Mouse (Mus musculus): ENCODE measurements around the gene Ifit3. TPM values are rescaled to one million over a fixed set of nuclear protein-coding genes. Genes with fewer than 3 reads are reported as not detected.

Ifit3 gene
- polyA plus RNA-seq, 1 experiment, result 3.0 TPM

- no peaks in the 10 kb centered on the region for H3K4me1 ChIP-seq (ENCODE audit: control insufficient read depth, insufficient read depth, low read length)
- no peak overlapping the region for H3K27ac ChIP-seq (ENCODE audit: insufficient read depth, low read length)
- H3K36me3 ChIP-seq (ENCODE audit: control insufficient read depth, insufficient read depth, low read length, poor library complexity, severe bottlenecking), result no peaks in the 10 kb centered on the region
- H3K9me3 ChIP-seq (replicated peaks; ENCODE audit: control insufficient read depth, insufficient read depth, low read length, poor library complexity, severe bottlenecking), result no peaks in the 10 kb centered on the region
- H3K4me3 ChIP-seq (ENCODE audit: low read depth, low read length), result no peak overlapping the region
- no peak for TF ChIP-seq EP300 (IDR thresholded peaks at IDR 0.05; ENCODE audit: insufficient read depth, low read depth, low read length)
- no peak for TF ChIP-seq POLR2A (IDR thresholded peaks at IDR 0.05; ENCODE audit: insufficient read depth, low read length)
- no peak for TF ChIP-seq CTCF (IDR thresholded peaks at IDR 0.05; ENCODE audit: low read depth, low read length)
- H3K9ac ChIP-seq (ENCODE audit: low read depth, poor library complexity, severe bottlenecking), result no peak overlapping the region
- H3K27me3 ChIP-seq (ENCODE audit: control insufficient read depth, insufficient read depth, low read length, poor library complexity, severe bottlenecking), result no peaks in the 10 kb centered on the region; the same call in 1 of the 2 replicates
Observed at GRCm38 (mm10) chr19:34551981-34552380, 31.4 kb upstream of the Ifit3 start.

GRCm38 (mm10) chr19:34553021-34553420 is 30.3 kb upstream of the Ifit3 start:
- Histone ChIP-seq H3K4me1 (ENCODE audit: control insufficient read depth, insufficient read depth, low read length) (no peaks in the 10 kb centered on the region), H3K9ac (ENCODE audit: low read depth, poor library complexity, severe bottlenecking) (no peak overlapping the region), H3K27me3 (ENCODE audit: control insufficient read depth, insufficient read depth, low read length, poor library complexity, severe bottlenecking) (no peaks in the 10 kb centered on the region; the same call in 1 of the 2 replicates), H3K27ac (ENCODE audit: insufficient read depth, low read length) (no peak overlapping the region), H3K4me3 (ENCODE audit: low read depth, low read length) (no peak overlapping the region), H3K36me3 (ENCODE audit: control insufficient read depth, insufficient read depth, low read length, poor library complexity, severe bottlenecking) (no peaks in the 10 kb centered on the region), H3K9me3 (replicated peaks; ENCODE audit: control insufficient read depth, insufficient read depth, low read length, poor library complexity, severe bottlenecking) (no peaks in the 10 kb centered on the region)
- no peak for TF ChIP-seq EP300 (IDR thresholded peaks at IDR 0.05; ENCODE audit: insufficient read depth, low read depth, low read length)
- no peak for TF ChIP-seq POLR2A (IDR thresholded peaks at IDR 0.05; ENCODE audit: insufficient read depth, low read length)
- TF ChIP-seq CTCF (IDR thresholded peaks at IDR 0.05; ENCODE audit: low read depth, low read length), result no peak

- H3K9me3 ChIP-seq (replicated peaks; ENCODE audit: control insufficient read depth, insufficient read depth, low read length, poor library complexity, severe bottlenecking), result no peaks in the 10 kb centered on the region
- H3K4me1 ChIP-seq (ENCODE audit: control insufficient read depth, insufficient read depth, low read length), result no peaks in the 10 kb centered on the region
- no peak overlapping the region for H3K27ac ChIP-seq (ENCODE audit: insufficient read depth, low read length)
- H3K27me3 ChIP-seq (ENCODE audit: control insufficient read depth, insufficient read depth, low read length, poor library complexity, severe bottlenecking), result no peaks in the 10 kb centered on the region; the same call in 1 of the 2 replicates
- no peak overlapping the region for H3K4me3 ChIP-seq (ENCODE audit: low read depth, low read length)
- TF ChIP-seq EP300 (IDR thresholded peaks at IDR 0.05; ENCODE audit: insufficient read depth, low read depth, low read length), result no peak
- TF ChIP-seq POLR2A (IDR thresholded peaks at IDR 0.05; ENCODE audit: insufficient read depth, low read length), result no peak
- no peak for TF ChIP-seq CTCF (IDR thresholded peaks at IDR 0.05; ENCODE audit: low read depth, low read length)
- no peak overlapping the region for H3K9ac ChIP-seq (ENCODE audit: low read depth, poor library complexity, severe bottlenecking)
- H3K36me3 ChIP-seq (ENCODE audit: control insufficient read depth, insufficient read depth, low read length, poor library complexity, severe bottlenecking), result no peaks in the 10 kb centered on the region
Observed at GRCm38 (mm10) chr19:34553522-34553921, 29.8 kb upstream of the Ifit3 start.

GRCm38 (mm10) chr19:34554061-34554460 is 29.3 kb upstream of the Ifit3 start:
- TF ChIP-seq POLR2A (IDR thresholded peaks at IDR 0.05; ENCODE audit: insufficient read depth, low read length) (no peak), CTCF (IDR thresholded peaks at IDR 0.05; ENCODE audit: low read depth, low read length) (no peak), EP300 (IDR thresholded peaks at IDR 0.05; ENCODE audit: insufficient read depth, low read depth, low read length) (no peak)
- Histone ChIP-seq H3K27ac (ENCODE audit: insufficient read depth, low read length) (no peak overlapping the region), H3K27me3 (ENCODE audit: control insufficient read depth, insufficient read depth, low read length, poor library complexity, severe bottlenecking) (no peaks in the 10 kb centered on the region; the same call in 1 of the 2 replicates), H3K4me1 (ENCODE audit: control insufficient read depth, insufficient read depth, low read length) (no peaks in the 10 kb centered on the region), H3K9ac (ENCODE audit: low read depth, poor library complexity, severe bottlenecking) (no peak overlapping the region), H3K36me3 (ENCODE audit: control insufficient read depth, insufficient read depth, low read length, poor library complexity, severe bottlenecking) (no peaks in the 10 kb centered on the region), H3K4me3 (ENCODE audit: low read depth, low read length) (no peak overlapping the region), H3K9me3 (replicated peaks; ENCODE audit: control insufficient read depth, insufficient read depth, low read length, poor library complexity, severe bottlenecking) (no peaks in the 10 kb centered on the region)

- H3K9ac ChIP-seq (ENCODE audit: low read depth, poor library complexity, severe bottlenecking), result no peak overlapping the region
Observed at GRCm38 (mm10) chr19:34556621-34557020, 26.7 kb upstream of the Ifit3 start.

GRCm38 (mm10) chr19:34562556-34562955 is 20.8 kb upstream of the Ifit3 start:
- no peaks in the 10 kb centered on the region for H3K36me3 ChIP-seq (ENCODE audit: control insufficient read depth, insufficient read depth, low read length, poor library complexity, severe bottlenecking)
- H3K27ac ChIP-seq (ENCODE audit: insufficient read depth, low read length), result no peak overlapping the region
- H3K27me3 ChIP-seq (ENCODE audit: control insufficient read depth, insufficient read depth, low read length, poor library complexity, severe bottlenecking), result no peaks in the 10 kb centered on the region
- TF ChIP-seq EP300 (IDR thresholded peaks at IDR 0.05; ENCODE audit: insufficient read depth, low read depth, low read length) (no peak), CTCF (IDR thresholded peaks at IDR 0.05; ENCODE audit: low read depth, low read length) (no peak), POLR2A (IDR thresholded peaks at IDR 0.05; ENCODE audit: insufficient read depth, low read length) (no peak)
- H3K4me1 ChIP-seq (ENCODE audit: control insufficient read depth, insufficient read depth, low read length), result no peaks in the 10 kb centered on the region
- H3K4me3 ChIP-seq (ENCODE audit: low read depth, low read length), result no peak overlapping the region
- no peak overlapping the region for H3K9ac ChIP-seq (ENCODE audit: low read depth, poor library complexity, severe bottlenecking)
- H3K9me3 ChIP-seq (replicated peaks; ENCODE audit: control insufficient read depth, insufficient read depth, low read length, poor library complexity, severe bottlenecking), result no peaks in the 10 kb centered on the region

More at GRCm38 (mm10) chr19:34556621-34557020, 26.7 kb upstream of the Ifit3 start:
- TF ChIP-seq POLR2A (IDR thresholded peaks at IDR 0.05; ENCODE audit: insufficient read depth, low read length) (no peak), EP300 (IDR thresholded peaks at IDR 0.05; ENCODE audit: insufficient read depth, low read depth, low read length) (no peak), CTCF (IDR thresholded peaks at IDR 0.05; ENCODE audit: low read depth, low read length) (no peak)
- Histone ChIP-seq H3K36me3 (ENCODE audit: control insufficient read depth, insufficient read depth, low read length, poor library complexity, severe bottlenecking) (no peaks in the 10 kb centered on the region), H3K9me3 (replicated peaks; ENCODE audit: control insufficient read depth, insufficient read depth, low read length, poor library complexity, severe bottlenecking) (no peaks in the 10 kb centered on the region), H3K27ac (ENCODE audit: insufficient read depth, low read length) (no peak overlapping the region), H3K27me3 (ENCODE audit: control insufficient read depth, insufficient read depth, low read length, poor library complexity, severe bottlenecking) (no peaks in the 10 kb centered on the region), H3K4me1 (ENCODE audit: control insufficient read depth, insufficient read depth, low read length) (no peaks in the 10 kb centered on the region), H3K4me3 (ENCODE audit: low read depth, low read length) (no peak overlapping the region)

Measured in ES-Bruce4 (cell line).